Mouse (Mus musculus): ENCODE measurements at regions not wholly inside any gene's neighbourhood (a gene's known extent, or its start where the extent isn't known, plus 50 kb on each side); places are given as distances from the start of the nearest gene placed in this dataset.

DNA sequence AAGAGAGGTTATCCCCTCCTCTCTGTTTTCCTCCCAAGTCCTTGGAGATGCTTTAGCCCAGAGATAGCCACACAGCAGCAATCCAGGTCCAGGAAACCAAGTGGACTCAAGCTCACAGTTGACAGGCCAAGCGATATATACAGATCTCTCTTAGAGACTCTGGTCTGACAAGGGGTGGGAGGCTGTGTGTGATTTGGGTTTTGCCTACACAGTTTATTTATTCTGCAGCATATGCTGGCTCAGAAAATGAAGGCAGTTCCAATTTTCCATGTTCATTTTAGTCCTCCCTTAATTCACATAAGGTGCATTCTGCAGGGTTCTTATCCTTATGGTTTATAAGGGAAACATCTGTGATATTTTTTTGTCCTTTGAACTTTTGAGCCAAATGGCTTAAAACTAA is 595.0 kb upstream of the Apob start:
- no peak for DNase-seq
- no peaks in the 10 kb centered on the region for H3K4me1 ChIP-seq (ENCODE audit: control insufficient read depth, insufficient read depth, low read length)
- H3K4me3 ChIP-seq (replicated peaks; ENCODE audit: extremely low read depth, low read depth, low read length), result no peak overlapping the region
- TF ChIP-seq POLR2A (IDR thresholded peaks at IDR 0.05; ENCODE audit: borderline replicate concordance, extremely low read depth, low read depth, low read length) (no peak), CTCF (IDR thresholded peaks at IDR 0.05; ENCODE audit: insufficient read depth, low read length) (no peak)
- 70% methylated on average over 1 of the region's 1 CpGs for WGBS

DNA sequence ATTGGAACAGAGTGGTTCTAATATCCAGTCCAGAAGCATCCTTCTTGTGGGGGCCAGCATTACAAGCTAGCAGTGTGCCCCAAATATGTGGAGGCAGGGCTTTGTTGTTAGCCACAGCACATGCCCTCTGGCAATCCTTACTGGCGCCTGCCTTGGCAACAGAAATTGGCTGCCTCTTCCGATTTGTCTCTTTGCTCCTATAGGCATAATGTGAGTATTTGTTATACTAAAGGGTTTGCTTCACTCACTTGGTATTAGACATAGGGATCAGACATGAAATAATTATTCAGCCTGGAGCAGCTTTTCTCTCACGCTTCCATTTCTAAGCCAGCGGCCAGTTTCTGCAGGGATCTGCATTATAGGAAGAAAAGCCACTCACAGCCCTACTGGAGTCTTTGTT is 573.6 kb upstream of the Apob start:
- Histone ChIP-seq H3K4me1 (ENCODE audit: control insufficient read depth, insufficient read depth, low read length) (no peaks in the 10 kb centered on the region), H3K4me3 (replicated peaks; ENCODE audit: extremely low read depth, low read depth, low read length) (no peak overlapping the region)
- 76% methylated on average over 4 of the region's 4 CpGs for WGBS
- TF ChIP-seq CTCF (IDR thresholded peaks at IDR 0.05; ENCODE audit: insufficient read depth, low read length) (no peak), POLR2A (IDR thresholded peaks at IDR 0.05; ENCODE audit: borderline replicate concordance, extremely low read depth, low read depth, low read length) (no peak)
- no peak for DNase-seq

DNA sequence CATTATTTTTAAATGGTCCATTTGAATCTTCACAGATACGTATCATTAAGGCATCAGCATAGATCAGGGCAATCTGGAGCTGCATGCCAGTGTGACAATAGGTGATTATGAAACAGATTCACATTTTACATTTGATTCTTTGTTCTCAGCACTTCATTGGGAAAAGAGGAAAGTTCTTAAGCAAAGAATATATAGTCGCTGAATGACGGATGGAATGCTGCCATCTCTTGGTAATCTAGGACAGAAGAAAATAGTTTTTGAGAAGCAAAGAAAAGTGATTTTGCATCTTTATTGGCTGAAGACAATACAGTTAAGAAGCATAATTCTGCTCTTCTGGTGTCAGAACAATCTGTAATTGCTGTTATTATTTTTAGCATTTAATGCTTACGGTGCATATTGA is 565.6 kb upstream of the Apob start:
- WGBS, result 90% methylated on average over 4 of the region's 4 CpGs

DNA sequence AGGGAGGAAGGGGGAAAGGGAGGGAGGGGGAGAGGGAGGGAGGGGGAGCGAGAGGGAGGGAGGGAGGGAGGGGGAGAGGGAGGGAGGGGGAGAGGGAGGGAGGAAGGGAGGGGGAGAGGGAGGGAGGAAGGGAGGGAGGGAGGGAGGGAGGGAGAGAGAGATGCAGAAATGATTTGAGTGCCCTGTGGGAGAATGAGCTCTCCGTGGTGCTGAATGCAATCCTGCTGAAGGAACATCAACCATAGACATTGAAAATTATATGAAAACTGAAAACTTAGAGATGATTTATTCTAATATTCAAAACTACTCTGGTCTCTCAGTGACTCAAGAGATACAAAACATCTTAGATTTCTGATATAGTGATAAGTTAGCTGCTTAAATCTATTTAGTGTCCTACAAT is 557.2 kb upstream of the Apob start:
- no peak for TF ChIP-seq CTCF (IDR thresholded peaks at IDR 0.05; ENCODE audit: insufficient read depth, low read length)
- no peak for TF ChIP-seq POLR2A (IDR thresholded peaks at IDR 0.05; ENCODE audit: borderline replicate concordance, extremely low read depth, low read depth, low read length)
- no peak overlapping the region for H3K4me3 ChIP-seq (replicated peaks; ENCODE audit: extremely low read depth, low read depth, low read length)
- no peak for DNase-seq
- H3K4me1 ChIP-seq (ENCODE audit: control insufficient read depth, insufficient read depth, low read length), result no peaks in the 10 kb centered on the region
- WGBS, result 41% methylated on average over 1 of the region's 2 CpGs

More for the DNA sequence above, 565.6 kb upstream of the Apob start:
- no peaks in the 10 kb centered on the region for H3K4me1 ChIP-seq (ENCODE audit: control insufficient read depth, insufficient read depth, low read length)
- DNase-seq, result no peak
- no peak for TF ChIP-seq CTCF (IDR thresholded peaks at IDR 0.05; ENCODE audit: insufficient read depth, low read length)
- TF ChIP-seq POLR2A (IDR thresholded peaks at IDR 0.05; ENCODE audit: borderline replicate concordance, extremely low read depth, low read depth, low read length), result no peak
- H3K4me3 ChIP-seq (replicated peaks; ENCODE audit: extremely low read depth, low read depth, low read length), result no peak overlapping the region

DNA sequence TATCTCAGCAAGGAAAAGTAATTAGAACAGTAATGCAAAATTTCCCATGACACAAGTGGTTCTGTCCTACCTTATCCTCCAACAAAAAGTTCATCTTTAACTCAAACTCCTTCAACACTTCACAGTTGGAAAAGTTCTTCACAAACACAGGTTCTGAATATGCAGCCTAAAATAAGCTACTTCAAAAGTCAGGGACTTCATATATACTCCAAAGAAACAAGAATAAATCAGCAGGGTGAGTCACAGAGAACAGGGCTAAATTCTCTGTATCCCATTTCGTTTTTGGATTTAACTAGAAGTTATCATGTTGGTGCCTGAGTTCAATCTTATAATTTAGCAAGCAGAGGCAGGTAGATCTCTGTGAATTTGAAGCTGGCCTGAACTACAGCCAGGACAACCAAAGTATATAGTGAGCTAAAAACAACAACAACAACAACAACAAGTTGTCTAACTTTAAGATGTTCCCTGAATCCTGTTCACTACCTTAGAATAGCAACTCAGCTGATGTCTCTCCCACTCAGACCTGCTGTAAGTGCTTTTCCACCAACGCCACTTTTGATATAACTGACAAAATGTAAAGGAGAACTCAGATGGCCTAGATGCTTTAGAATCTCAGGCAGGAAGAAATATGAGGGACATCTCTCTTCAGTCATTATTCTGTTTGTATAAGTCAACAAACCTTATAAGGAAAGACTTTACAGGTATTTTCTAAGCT is 555.5 kb upstream of the Apob start:
- TF ChIP-seq POLR2A (IDR thresholded peaks at IDR 0.05; ENCODE audit: borderline replicate concordance, extremely low read depth, low read depth, low read length) (no peak), CTCF (IDR thresholded peaks at IDR 0.05; ENCODE audit: insufficient read depth, low read length) (no peak)
- no peak overlapping the region for H3K4me3 ChIP-seq (replicated peaks; ENCODE audit: extremely low read depth, low read depth, low read length)
- 33% methylated on average over 2 of the region's 2 CpGs for WGBS
- no peaks in the 10 kb centered on the region for H3K4me1 ChIP-seq (ENCODE audit: control insufficient read depth, insufficient read depth, low read length)
- no peak for DNase-seq

DNA sequence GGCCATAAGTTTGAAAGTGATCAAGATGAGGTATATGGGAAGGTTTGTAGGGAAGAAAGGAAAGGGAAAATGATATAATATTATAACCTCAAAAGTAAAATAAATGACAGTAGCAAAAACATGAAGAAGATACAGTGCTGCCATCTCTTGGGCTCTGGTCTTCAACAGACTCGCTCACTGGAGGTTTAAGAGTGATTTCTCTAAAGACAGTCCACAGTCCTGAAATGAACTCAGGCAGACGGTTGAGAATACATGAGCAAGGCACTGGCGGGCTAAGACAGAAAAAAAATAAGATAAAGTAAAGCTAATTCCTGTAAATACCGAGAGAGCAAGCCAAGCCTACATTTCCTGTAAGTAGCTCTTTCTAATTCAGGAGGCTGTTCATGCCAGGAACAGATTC is 546.5 kb upstream of the Apob start:
- Histone ChIP-seq H3K4me3 (replicated peaks; ENCODE audit: extremely low read depth, low read depth, low read length) (no peak overlapping the region), H3K4me1 (ENCODE audit: control insufficient read depth, insufficient read depth, low read length) (no peaks in the 10 kb centered on the region)
- TF ChIP-seq CTCF (IDR thresholded peaks at IDR 0.05; ENCODE audit: insufficient read depth, low read length) (no peak), POLR2A (IDR thresholded peaks at IDR 0.05; ENCODE audit: borderline replicate concordance, extremely low read depth, low read depth, low read length) (no peak)
- no peak for DNase-seq
- whole genome bisulfite sequencing, result 55% methylated on average over 4 of the region's 4 CpGs

DNA sequence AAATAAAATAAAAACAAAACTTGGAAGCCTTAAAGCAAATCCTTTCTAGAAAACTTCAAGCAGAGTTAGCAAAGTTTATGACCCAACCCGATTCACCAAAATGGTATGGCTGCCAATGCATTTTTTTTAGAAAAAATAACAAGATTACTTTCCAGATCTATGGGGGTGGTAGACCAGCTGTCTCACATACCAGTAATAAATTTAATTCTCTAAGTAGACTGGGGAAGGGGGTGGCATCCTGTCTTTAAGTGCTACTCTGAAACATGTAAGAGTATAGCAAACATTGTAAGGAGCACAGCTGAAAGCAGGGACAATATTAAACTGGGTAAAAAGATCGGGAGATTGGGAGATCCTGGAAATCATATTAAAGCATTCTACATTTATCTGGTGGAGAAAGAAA is 532.2 kb upstream of the Apob start:
- no peak for DNase-seq
- H3K4me1 ChIP-seq (ENCODE audit: control insufficient read depth, insufficient read depth, low read length), result no peaks in the 10 kb centered on the region
- 61% methylated on average over 2 of the region's 2 CpGs for WGBS
- TF ChIP-seq CTCF (IDR thresholded peaks at IDR 0.05; ENCODE audit: insufficient read depth, low read length) (no peak), POLR2A (IDR thresholded peaks at IDR 0.05; ENCODE audit: borderline replicate concordance, extremely low read depth, low read depth, low read length) (no peak)
- H3K4me3 ChIP-seq (replicated peaks; ENCODE audit: extremely low read depth, low read depth, low read length), result no peak overlapping the region

DNA sequence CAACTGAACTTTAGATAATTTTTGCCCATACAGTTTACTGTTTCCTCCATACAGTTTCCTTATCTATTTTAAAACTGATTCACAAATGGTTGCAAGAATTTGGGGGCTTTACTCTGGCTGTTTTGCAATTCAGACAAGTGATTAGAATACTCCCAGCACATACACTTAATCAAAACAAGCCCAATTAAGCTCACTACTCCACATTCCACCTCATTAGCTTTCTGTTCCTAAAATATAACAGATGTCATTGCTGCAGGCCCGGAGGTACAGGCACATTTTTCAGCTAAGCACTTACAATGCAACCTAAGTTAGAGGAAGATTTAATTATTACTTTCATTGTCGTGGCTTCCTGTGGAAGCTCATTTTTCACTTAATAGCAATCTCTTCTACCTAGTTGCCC is 526.9 kb upstream of the Apob start:
- WGBS, result 35% methylated on average over 2 of the region's 2 CpGs
- TF ChIP-seq CTCF (IDR thresholded peaks at IDR 0.05; ENCODE audit: insufficient read depth, low read length) (no peak), POLR2A (IDR thresholded peaks at IDR 0.05; ENCODE audit: borderline replicate concordance, extremely low read depth, low read depth, low read length) (no peak)

DNA sequence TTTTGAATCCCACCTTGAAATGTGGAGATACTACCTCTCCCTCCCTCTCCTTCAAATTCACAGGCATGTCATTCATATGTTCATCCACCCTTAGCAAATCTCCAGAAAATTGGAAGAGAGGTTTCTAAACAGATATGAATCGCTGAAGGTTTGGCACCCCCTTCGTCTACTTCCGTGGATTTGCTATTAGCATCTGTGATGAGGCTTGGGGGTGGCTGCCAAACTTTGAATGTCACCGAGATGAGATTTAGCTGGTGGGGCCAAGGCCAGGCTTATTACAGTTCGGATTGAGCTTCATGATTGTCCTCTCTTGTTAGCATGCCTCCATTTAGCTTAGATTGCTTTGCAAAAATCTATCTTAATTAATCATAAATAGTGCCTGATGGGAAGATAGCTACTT is 520.4 kb upstream of the Apob start:
- 63% methylated on average over 5 of the region's 5 CpGs for WGBS
- no peak for DNase-seq
- Histone ChIP-seq H3K4me3 (replicated peaks; ENCODE audit: extremely low read depth, low read depth, low read length) (no peak overlapping the region), H3K4me1 (ENCODE audit: control insufficient read depth, insufficient read depth, low read length) (no peaks in the 10 kb centered on the region)
- TF ChIP-seq CTCF (IDR thresholded peaks at IDR 0.05; ENCODE audit: insufficient read depth, low read length), result no peak
- no peak for TF ChIP-seq POLR2A (IDR thresholded peaks at IDR 0.05; ENCODE audit: borderline replicate concordance, extremely low read depth, low read depth, low read length)

More for the DNA sequence above, 526.9 kb upstream of the Apob start:
- no peak overlapping the region for H3K4me3 ChIP-seq (replicated peaks; ENCODE audit: extremely low read depth, low read depth, low read length)
- DNase-seq, result no peak
- H3K4me1 ChIP-seq (ENCODE audit: control insufficient read depth, insufficient read depth, low read length), result no peaks in the 10 kb centered on the region

DNA sequence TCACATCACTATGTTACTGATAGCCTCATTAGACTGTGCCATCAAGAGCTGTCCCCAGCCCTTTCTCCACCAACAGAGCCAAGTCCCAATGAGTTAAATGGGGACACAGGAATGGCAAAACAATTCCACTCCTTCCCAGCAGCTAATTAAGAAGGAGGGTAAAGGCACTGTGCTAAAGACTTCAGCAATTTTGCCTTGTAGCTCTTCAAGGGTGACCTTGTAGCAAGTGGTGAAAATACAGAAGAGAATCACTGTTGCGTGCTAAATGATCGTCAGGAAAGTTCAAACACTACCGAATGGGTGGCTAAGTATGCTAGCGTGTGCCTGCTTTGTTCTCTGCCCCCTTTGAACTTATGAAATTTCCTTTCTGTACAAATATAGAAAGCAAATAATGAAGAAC is 519.9 kb upstream of the Apob start:
- Histone ChIP-seq H3K4me3 (replicated peaks; ENCODE audit: extremely low read depth, low read depth, low read length) (no peak overlapping the region), H3K4me1 (ENCODE audit: control insufficient read depth, insufficient read depth, low read length) (no peaks in the 10 kb centered on the region)
- no peak for TF ChIP-seq POLR2A (IDR thresholded peaks at IDR 0.05; ENCODE audit: borderline replicate concordance, extremely low read depth, low read depth, low read length)
- TF ChIP-seq CTCF (IDR thresholded peaks at IDR 0.05; ENCODE audit: insufficient read depth, low read length), result no peak
- 64% methylated on average over 4 of the region's 4 CpGs for WGBS
- no peak for DNase-seq
